In genomic region chr11:106606042-106606441, GRCm38 (mm10) we compare ENCODE assay signal across 22 mouse cellular contexts. TPM values are rescaled to one million over a fixed set of nuclear protein-coding genes. Genes with fewer than 3 reads are reported as not detected.
DNase-seq lines count a peak whose midpoint lies in the region; ATAC-seq and TF ChIP-seq lines count a peak whose summit lies in the region.
"Had no signal": no experiment of that assay in that cellular context is flagged by ENCODE, and none has a peak within 500 bp of the region (broad histone marks: within the 10 kb centered on the region; RNA-seq: fewer than 3 reads in every experiment).

No protein-coding gene starts in this region.

- H3K4me3 ChIP-seq in hindbrain, postnatal 0 days (ENCODE audit: low read length), result no peak overlapping the region
- no peak overlapping the region for H3K4me3 ChIP-seq in hindbrain, embryonic 14.5 days (replicated peaks; ENCODE audit: low read length)
- no peak overlapping the region for H3K4me3 ChIP-seq in midbrain, postnatal 0 days (ENCODE audit: low read depth, low read length)
- H3K4me3 ChIP-seq in midbrain, embryonic 10.5 days, result no peak overlapping the region
- H3K4me3 ChIP-seq in limb, embryonic 13.5 days, result no peak overlapping the region
- H3K4me3 ChIP-seq: heart, embryonic 10.5 days; megakaryocyte, embryonic 14.5 days had no signal

- no peaks in the 10 kb centered on the region for H3K9me3 ChIP-seq in hindbrain, postnatal 0 days (ENCODE audit: low read length)
- no peaks in the 10 kb centered on the region for H3K9me3 ChIP-seq in hindbrain, embryonic 14.5 days (ENCODE audit: control insufficient read depth, low read length)
- no peaks in the 10 kb centered on the region for H3K9me3 ChIP-seq in midbrain, postnatal 0 days (ENCODE audit: low read length)
- peaks cover 6% of the 10 kb centered on the region for H3K9me3 ChIP-seq in midbrain, embryonic 10.5 days (replicated peaks)
- no peaks in the 10 kb centered on the region for H3K9me3 ChIP-seq in limb, embryonic 13.5 days
- H3K9me3 ChIP-seq: heart, embryonic 10.5 days had no signal

- H3K9ac ChIP-seq in hindbrain, postnatal 0 days (replicated peaks; ENCODE audit: low read length), result peak overlapping the region; percentile 24; the same call in 1 of the 2 replicates
- H3K9ac ChIP-seq in hindbrain, embryonic 14.5 days, result no peak overlapping the region
- no peak overlapping the region for H3K9ac ChIP-seq in midbrain, postnatal 0 days (replicated peaks; ENCODE audit: low read length, poor library complexity, severe bottlenecking)
- peak overlapping the region; percentile 31; the same call in 1 of the 2 replicates for H3K9ac ChIP-seq in limb, embryonic 13.5 days
- H3K9ac ChIP-seq: liver, embryonic 14.5 days; lung, embryonic 14.5 days had no signal

- no peak for TF ChIP-seq CTCF in hindbrain, postnatal 0 days (IDR thresholded peaks at IDR 0.05; ENCODE audit: low read depth)
- no peak for TF ChIP-seq CTCF in midbrain, postnatal 0 days (IDR thresholded peaks at IDR 0.05)

- no peaks in the 10 kb centered on the region for H3K27me3 ChIP-seq in hindbrain, postnatal 0 days (ENCODE audit: insufficient read depth, low read length)
- H3K27me3 ChIP-seq in hindbrain, embryonic 14.5 days (ENCODE audit: control insufficient read depth, insufficient read depth, low read length), result no peaks in the 10 kb centered on the region
- no peaks in the 10 kb centered on the region for H3K27me3 ChIP-seq in midbrain, postnatal 0 days (ENCODE audit: insufficient read depth, low read length)
- peaks cover 5% of the 10 kb centered on the region for H3K27me3 ChIP-seq in midbrain, embryonic 10.5 days (ENCODE audit: low read depth, poor library complexity, severe bottlenecking)
- no peaks in the 10 kb centered on the region for H3K27me3 ChIP-seq in limb, embryonic 13.5 days
- H3K27me3 ChIP-seq: megakaryocyte, embryonic 14.5 days had no signal

- H3K4me1 ChIP-seq in hindbrain, postnatal 0 days (ENCODE audit: insufficient read depth, low read length), result peaks cover under 1% of the 10 kb centered on the region; the same call in 1 of the 2 replicates
- H3K4me1 ChIP-seq in hindbrain, embryonic 14.5 days (replicated peaks; ENCODE audit: control insufficient read depth, insufficient read depth, low read length), result 0 out of 2 replicates have a peak, but pooled peaks cover 4% of the 10 kb centered on the region
- no peaks in the 10 kb centered on the region for H3K4me1 ChIP-seq in midbrain, postnatal 0 days (ENCODE audit: insufficient read depth, low read length)
- H3K4me1 ChIP-seq in midbrain, embryonic 10.5 days, result peaks cover 10% of the 10 kb centered on the region; the same call in 1 of the 2 replicates
- H3K4me1 ChIP-seq in limb, embryonic 13.5 days, result peaks cover 29% of the 10 kb centered on the region

- H3K27ac ChIP-seq in hindbrain, postnatal 0 days, result no peak overlapping the region
- no peak overlapping the region for H3K27ac ChIP-seq in hindbrain, embryonic 14.5 days
- no peak overlapping the region for H3K27ac ChIP-seq in midbrain, postnatal 0 days (ENCODE audit: low read depth, low read length)
- H3K27ac ChIP-seq in midbrain, embryonic 10.5 days (replicated peaks), result no peak overlapping the region
- no peak overlapping the region for H3K27ac ChIP-seq in limb, embryonic 13.5 days
- H3K27ac ChIP-seq: heart, embryonic 10.5 days; liver, embryonic 14.5 days had no signal

- no peak overlapping the region for H3K4me2 ChIP-seq in hindbrain, postnatal 0 days (ENCODE audit: low read depth, low read length)
- H3K4me2 ChIP-seq in hindbrain, embryonic 14.5 days (replicated peaks), result no peak overlapping the region
- 0 out of 2 replicates have a peak overlapping the region, but pooled peaks have one; percentile 6 for H3K4me2 ChIP-seq in midbrain, postnatal 0 days (ENCODE audit: low read depth, low read length, poor library complexity, severe bottlenecking)
- no peak overlapping the region for H3K4me2 ChIP-seq in limb, embryonic 13.5 days (replicated peaks)
- H3K4me2 ChIP-seq: lung, embryonic 14.5 days had no signal

- H3K36me3 ChIP-seq in hindbrain, postnatal 0 days (ENCODE audit: insufficient read depth, low read length), result no peaks in the 10 kb centered on the region
- H3K36me3 ChIP-seq in hindbrain, embryonic 14.5 days (replicated peaks; ENCODE audit: control insufficient read depth, insufficient read depth), result no peaks in the 10 kb centered on the region
- no peaks in the 10 kb centered on the region for H3K36me3 ChIP-seq in midbrain, postnatal 0 days (ENCODE audit: insufficient read depth, low read length)
- H3K36me3 ChIP-seq in midbrain, embryonic 10.5 days, result peaks cover 6% of the 10 kb centered on the region
- peaks cover 4% of the 10 kb centered on the region; the same call in 1 of the 2 replicates for H3K36me3 ChIP-seq in limb, embryonic 13.5 days

- no peak for DNase-seq in hindbrain, postnatal 0 days (ENCODE audit: low spot score)
- DNase-seq in hindbrain, embryonic 14.5 days (ENCODE audit: low spot score), result no peak
- no peak for DNase-seq in midbrain, postnatal 0 days (ENCODE audit: low spot score)
- no peak for DNase-seq in midbrain, embryonic 10.5 days (ENCODE audit: low spot score)
- peak; percentile 59 for DNase-seq in ZHBTc4 (ENCODE audit: low read depth, low spot score)
- no peak for DNase-seq in spleen, adult 12 weeks (ENCODE audit: low spot score)
- no peak for DNase-seq in retina, embryonic 14.5 days (ENCODE audit: low spot score)
- DNase-seq: adrenal gland, postnatal 36 days; cerebellum, postnatal 10 days; embryo, embryonic 11 days; gastrocnemius, postnatal 10 days; heart, postnatal 4 days; kidney, adult 9 months; layer of hippocampus, postnatal 36 days; lung, embryonic 14.5 days; retina, postnatal 1 day; thymus, postnatal 14 days had no signal

- no peak for ATAC-seq in hindbrain, postnatal 0 days
- ATAC-seq in hindbrain, embryonic 14.5 days (ENCODE audit: low FRiP score), result no peak
- peak; percentile 23; the same call in 1 of the 2 replicates for ATAC-seq in midbrain, postnatal 0 days (ENCODE audit: low FRiP score)
- ATAC-seq in limb, embryonic 13.5 days (ENCODE audit: low FRiP score, low read depth), result no peak
- ATAC-seq: inflammation-experienced regulatory T-cells, adult 6 months had no signal

- 51% methylated on average over 5 of the region's 5 CpGs for WGBS in hindbrain, postnatal 0 days
- WGBS in hindbrain, embryonic 14.5 days, result 53% methylated on average over 5 of the region's 5 CpGs
- 43% methylated on average over 5 of the region's 5 CpGs for WGBS in midbrain, postnatal 0 days
- WGBS in midbrain, embryonic 10.5 days, result 58% methylated on average over 5 of the region's 5 CpGs
- WGBS in limb, embryonic 13.5 days, result 36% methylated on average over 5 of the region's 5 CpGs

RNA-seq across cellular contexts. Expression of gene Tex2, which starts 7.2 kb away (rescaled TPM):
- total RNA-seq in hindbrain, postnatal 0 days (2014; rRNA removed), result 46.2 and 60.5 TPM in 2 replicates
- 30.0 and 30.8 TPM in 2 replicates for polyA plus RNA-seq in hindbrain, postnatal 0 days (2015; fragmentation: Nextera tagmentation; extraction: Ambion mirVana)
- 40.1 and 41.4 TPM in 2 replicates for polyA plus RNA-seq in hindbrain, embryonic 14.5 days (2014; fragmentation: Nextera tagmentation; extraction: Ambion mirVana)
- total RNA-seq in midbrain, postnatal 0 days (2014; rRNA removed), result 69.5 and 73.3 TPM in 2 replicates
- polyA plus RNA-seq in midbrain, postnatal 0 days (2015; fragmentation: Nextera tagmentation; extraction: Ambion mirVana), result 33.1 and 36.3 TPM in 2 replicates
- polyA plus RNA-seq in midbrain, embryonic 10.5 days (2016; fragmentation: Nextera tagmentation; extraction: Ambion mirVana), result 5.6 and 7.5 TPM in 2 replicates
- polyA plus RNA-seq in limb, embryonic 13.5 days (2015; fragmentation: Nextera tagmentation; extraction: Ambion mirVana), result 7.5 and 8.2 TPM in 2 replicates

Comparison
In these comparisons a context has a peak if more than half of its experiments do, and no peak if none do; other contexts are left out.
1. H3K9ac ChIP-seq: peak in hindbrain, postnatal 0 days (single experiment) and limb, embryonic 13.5 days (single experiment); none in hindbrain, embryonic 14.5 days (single experiment) and midbrain, postnatal 0 days (single experiment).